Mouse (Mus musculus) forebrain, postnatal 0 days (tissue): ENCODE results near the gene Tpst2. TPM values are rescaled to one million over a fixed set of nuclear protein-coding genes. Genes with fewer than 3 reads are reported as not detected.

ENCODE experiments used
- ATAC-seq: fragments of 200-750 bp; cut with Nextera tagmentation; 2 replicates; pipeline ENCODE4 v1.8.0; 2017; ENCODE audit warnings: mild to moderate bottlenecking, moderate library complexity
- DNase-seq: peaks from one replicate; pipeline ENCODE4 v3.0.0-alpha.2; 2015
- H3K27ac ChIP-seq: fragments of 300-500 bp; sonication (generic); 2 replicates; pipeline ENCODE4 v1.5.1; 2014; ENCODE audit warnings: low read depth, mild to moderate bottlenecking, antibody characterized with exemption, low read length, moderate library complexity, mixed read lengths
- H3K27me3 ChIP-seq: fragments of 300-500 bp; sonication (generic); 2 replicates; pipeline ENCODE4 v1.6.1; 2014; ENCODE audit warnings: mild to moderate bottlenecking, low read length, mixed read lengths; ENCODE audit not compliant: insufficient read depth
- H3K36me3 ChIP-seq: fragments of 300-500 bp; sonication (generic); 2 replicates; pipeline ENCODE4 v1.6.1; 2014; ENCODE audit warnings: mild to moderate bottlenecking, moderate library complexity; ENCODE audit not compliant: insufficient read depth
- H3K4me1 ChIP-seq: fragments of 300-500 bp; sonication (generic); 2 replicates; pipeline ENCODE4 v1.6.1; 2014; ENCODE audit warnings: antibody characterized with exemption; ENCODE audit not compliant: insufficient read depth
- H3K4me2 ChIP-seq: fragments of 300-500 bp; sonication (generic); 2 replicates; pipeline ENCODE4 v1.6.1; 2014; ENCODE audit warnings: low read depth, mild to moderate bottlenecking, moderate library complexity
- H3K4me3 ChIP-seq: fragments of 300-500 bp; sonication (generic); 2 replicates; pipeline ENCODE4 v1.5.1; 2014; ENCODE audit warnings: low read depth, low read length, mixed read lengths
- H3K9ac ChIP-seq: fragments of 300-500 bp; sonication (generic); 2 replicates; pipeline ENCODE4 v1.6.1; 2014; ENCODE audit warnings: mild to moderate bottlenecking
- H3K9me3 ChIP-seq: fragments of 300-500 bp; sonication (generic); 2 replicates; pipeline ENCODE4 v1.6.1; 2016; ENCODE audit warnings: low read length
- CTCF ChIP-seq: sonication (generic); IDR thresholded peaks from 2 replicates; pipeline ENCODE4 v1.5.1; 2016; ENCODE audit warnings: antibody characterized with exemption, control low read depth, low read depth
- WGBS: fragments of 180-500 bp; shearing (Covaris S2); extraction: QIAGEN DNeasy Blood & Tissue Kit; methylation state at CpG from one replicate; pipeline ENCODE4 v1.1.7; 2014; 5-methylcytosine and 5-hydroxymethylcytosine counted together
- polyA plus RNA-seq: library from polyadenylated mRNA; unstranded; fragments of >200 nt; fragmentation: Nextera tagmentation; extraction: Ambion mirVana; gene quantifications from 2 replicates; pipeline ENCODE4 v1.2.1, GENCODE M21; 2015
- total RNA-seq: library from RNA; depleted of rRNA; stranded (reverse); fragments of >200 nt; gene quantifications from 2 replicates; pipeline ENCODE4 v1.2.3, GENCODE M21; 2014; rRNA removed

Tpst2 gene
- total and polyA plus RNA-seq, 2 experiments from 2014 or later: 37.9 to 45.0 TPM

DNA sequence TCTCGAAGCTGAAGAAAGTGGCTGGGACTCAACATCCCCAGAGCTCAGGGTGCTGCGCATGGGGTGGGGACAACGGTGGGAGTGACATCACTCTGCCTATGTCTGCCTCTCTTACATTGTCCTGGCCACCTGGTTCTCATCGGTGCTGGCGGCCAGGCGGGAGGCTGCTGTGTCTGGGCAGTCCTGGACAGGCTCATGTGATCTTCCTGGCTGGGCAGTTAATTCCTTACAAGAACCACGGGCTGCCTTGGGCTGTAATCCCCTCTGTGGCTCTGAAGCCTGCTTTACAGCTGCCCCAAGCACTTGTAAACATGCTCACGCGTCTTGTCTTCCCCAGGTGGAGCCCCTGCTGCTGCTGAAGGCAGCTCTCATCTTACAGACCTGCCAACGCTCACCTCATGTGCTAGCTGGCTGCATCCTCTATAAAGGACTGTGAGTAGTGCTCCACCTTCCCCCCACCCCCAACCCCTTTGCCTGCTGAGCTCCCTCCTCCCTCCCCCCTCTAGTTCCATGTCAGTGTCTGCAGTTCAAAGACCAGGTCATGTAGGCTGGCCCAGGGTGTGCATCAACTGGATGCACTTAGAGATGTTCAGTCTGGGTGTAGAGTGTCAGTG, 87.8 kb downstream of the Tpst2 start:
- peaks cover 56% of the 10 kb centered on the region for H3K36me3 ChIP-seq
- no peak overlapping the region for H3K9ac ChIP-seq
- 80% methylated on average over 10 of the region's 10 CpGs for WGBS
- H3K4me2 ChIP-seq: no peak overlapping the region
- DNase-seq: no peak
- H3K27me3 ChIP-seq: no peaks in the 10 kb centered on the region
- no peak overlapping the region for H3K27ac ChIP-seq
- no peak for TF ChIP-seq CTCF
- no peak for ATAC-seq
- H3K9me3 ChIP-seq: no peaks in the 10 kb centered on the region
- no peaks in the 10 kb centered on the region for H3K4me1 ChIP-seq
- no peak overlapping the region for H3K4me3 ChIP-seq

Other genes starting within 250 kb of the Tpst2 start
- gene Cryba4, start 24.2 kb upstream of the Tpst2 start, total RNA-seq: 2.5 TPM in 1 of 2 replicates, not detected in the other
- 2.4 and 2.6 TPM in 2 replicates for gene Cryba4, start 24.2 kb upstream of the Tpst2 start, polyA plus RNA-seq
- 5.0 and 6.3 TPM in 2 replicates for gene Crybb1, start 20.9 kb upstream of the Tpst2 start, total RNA-seq
- 10.4 and 10.8 TPM in 2 replicates for gene Crybb1, start 20.9 kb upstream of the Tpst2 start, polyA plus RNA-seq
- 15.6 and 20.8 TPM in 2 replicates for gene Tfip11, start 49.7 kb downstream of the Tpst2 start, total RNA-seq
- 20.5 and 26.9 TPM in 2 replicates for gene Tfip11, start 49.7 kb downstream of the Tpst2 start, polyA plus RNA-seq
- 61.5 and 67.9 TPM in 2 replicates for gene Srrd, start 66.3 kb downstream of the Tpst2 start, total RNA-seq
- gene Srrd, start 66.3 kb downstream of the Tpst2 start, polyA plus RNA-seq: 51.1 and 52.2 TPM in 2 replicates
- gene Hps4, start 66.4 kb downstream of the Tpst2 start, total RNA-seq: 24.6 and 25.4 TPM in 2 replicates
- 23.7 and 26.5 TPM in 2 replicates for gene Hps4, start 66.4 kb downstream of the Tpst2 start, polyA plus RNA-seq
- gene Gm6583, start 79.3 kb downstream of the Tpst2 start, total RNA-seq: not detected in 2 replicates
- gene Gm6583, start 79.3 kb downstream of the Tpst2 start, polyA plus RNA-seq: not detected in 2 replicates
- gene Asphd2, start 118.2 kb downstream of the Tpst2 start, total RNA-seq: 132 and 138 TPM in 2 replicates
- gene Asphd2, start 118.2 kb downstream of the Tpst2 start, polyA plus RNA-seq: 128 and 132 TPM in 2 replicates
- gene Gm6588, start 172.7 kb downstream of the Tpst2 start, total RNA-seq: not detected in 2 replicates
- 0.11 TPM in 1 of 2 replicates, not detected in the other for gene Gm6588, start 172.7 kb downstream of the Tpst2 start, polyA plus RNA-seq